Mouse (Mus musculus): ENCODE data around the gene Retreg1. TPM values are rescaled to one million over a fixed set of nuclear protein-coding genes. Genes with fewer than 3 reads are reported as not detected.
A peak's percentile ranks its signal among the peaks of the same experiment; 100 is the strongest.

The Retreg1 gene
- polyA plus RNA-seq, 1 experiment from 2014 or later, result 7.6 TPM

GRCm38 (mm10) chr15:26008621-26009020 lies 165.6 kb downstream of the Retreg1 start:
- 89% methylated on average over 3 of the region's 3 CpGs for WGBS
- Histone ChIP-seq H3K27me3 (no peaks in the 10 kb centered on the region), H3K4me2 (replicated peaks) (no peak overlapping the region), H3K9me3 (no peaks in the 10 kb centered on the region), H3K27ac (replicated peaks) (no peak overlapping the region), H3K36me3 (no peaks in the 10 kb centered on the region), H3K4me3 (no peak overlapping the region), H3K4me1 (no peaks in the 10 kb centered on the region), H3K9ac (replicated peaks) (no peak overlapping the region)
- no peak for ATAC-seq (replicated peaks)

- Histone ChIP-seq H3K9ac (replicated peaks) (no peak overlapping the region), H3K4me1 (no peaks in the 10 kb centered on the region), H3K9me3 (no peaks in the 10 kb centered on the region), H3K27me3 (no peaks in the 10 kb centered on the region), H3K27ac (replicated peaks) (no peak overlapping the region), H3K4me2 (replicated peaks) (no peak overlapping the region), H3K4me3 (no peak overlapping the region), H3K36me3 (no peaks in the 10 kb centered on the region)
- ATAC-seq (replicated peaks), result no peak
- WGBS, result 75% methylated on average over 4 of the region's 4 CpGs
Measured at GRCm38 (mm10) chr15:26012891-26013290, 169.9 kb downstream of the Retreg1 start.

DNA sequence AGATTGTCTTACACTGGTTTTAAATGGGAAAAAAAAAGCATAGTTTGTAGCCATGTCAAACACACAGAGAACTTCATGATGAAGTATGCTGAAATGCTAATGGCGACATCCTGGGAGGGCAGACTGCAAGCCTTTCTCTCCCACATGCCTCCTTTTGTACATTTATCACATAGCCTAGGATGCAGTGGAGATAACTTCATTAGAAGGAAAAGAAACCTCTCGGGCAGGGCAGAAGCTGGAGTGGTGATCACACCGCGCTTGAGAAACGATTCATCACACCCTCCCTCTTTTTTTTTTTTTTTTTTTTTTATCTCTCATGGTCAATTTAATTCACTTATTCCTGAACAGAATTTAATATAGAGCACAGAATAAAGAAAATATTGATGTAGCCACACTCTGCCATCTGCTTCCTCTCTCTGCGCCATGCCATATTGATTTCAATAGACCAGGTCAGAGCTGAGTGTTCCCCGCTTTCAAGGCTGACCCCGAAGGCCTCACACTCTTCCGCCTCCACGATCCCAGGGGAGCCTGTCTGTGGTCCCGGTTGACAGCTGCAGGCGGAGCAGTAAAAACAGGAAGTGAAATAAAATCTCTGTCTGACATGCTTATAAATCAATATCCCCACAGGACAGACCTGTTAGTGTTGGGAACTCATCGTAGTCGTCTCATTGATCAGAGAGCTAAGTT lies 173.1 kb downstream of the Retreg1 start:
- no peaks in the 10 kb centered on the region for H3K36me3 ChIP-seq
- no peak overlapping the region for H3K4me3 ChIP-seq
- whole genome bisulfite sequencing, result 73% methylated on average over 14 of the region's 14 CpGs
- H3K4me2 ChIP-seq (replicated peaks), result no peak overlapping the region
- H3K4me1 ChIP-seq, result no peaks in the 10 kb centered on the region
- no peaks in the 10 kb centered on the region for H3K27me3 ChIP-seq
- H3K9me3 ChIP-seq, result no peaks in the 10 kb centered on the region
- H3K9ac ChIP-seq (replicated peaks), result no peak overlapping the region
- H3K27ac ChIP-seq (replicated peaks), result no peak overlapping the region
- ATAC-seq (replicated peaks), result no peak

- H3K4me1 ChIP-seq, result 0 out of 2 replicates have a peak, but pooled peaks cover 8% of the 10 kb centered on the region
- 14% methylated on average over 8 of the region's 8 CpGs for WGBS
- no peaks in the 10 kb centered on the region for H3K27me3 ChIP-seq
Measured at GRCm38 (mm10) chr15:26021721-26022120, 178.7 kb downstream of the Retreg1 start.

DNA sequence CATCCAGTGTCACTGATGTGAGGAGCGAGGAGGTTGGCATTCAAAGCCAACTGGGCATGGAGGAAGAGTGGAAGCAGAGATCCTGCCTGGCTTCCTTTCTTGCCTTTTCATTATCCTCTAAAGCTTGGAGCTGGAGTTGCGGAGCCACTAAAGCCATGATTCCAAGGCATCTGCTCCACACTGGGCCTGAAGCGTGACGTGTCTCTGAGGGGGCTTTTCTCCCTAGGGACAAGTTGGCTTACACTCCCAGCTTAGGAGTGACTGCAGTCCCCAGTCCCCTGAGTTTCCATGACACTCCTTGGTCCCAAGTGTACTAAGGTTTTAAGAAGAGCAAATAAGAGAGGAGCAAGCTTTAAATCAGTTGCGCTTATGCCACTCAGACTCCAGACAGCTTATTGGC lies 179.7 kb downstream of the Retreg1 start:
- Histone ChIP-seq H3K27me3 (no peaks in the 10 kb centered on the region), H3K4me1 (0 out of 2 replicates have a peak, but pooled peaks cover 8% of the 10 kb centered on the region), H3K36me3 (no peaks in the 10 kb centered on the region), H3K27ac (replicated peaks) (no peak overlapping the region), H3K4me2 (replicated peaks) (no peak overlapping the region), H3K4me3 (no peak overlapping the region), H3K9ac (replicated peaks) (no peak overlapping the region), H3K9me3 (no peaks in the 10 kb centered on the region)
- 83% methylated on average over 5 of the region's 5 CpGs for WGBS
- ATAC-seq (replicated peaks), result no peak

More at GRCm38 (mm10) chr15:26021721-26022120, 178.7 kb downstream of the Retreg1 start:
- Histone ChIP-seq H3K36me3 (no peaks in the 10 kb centered on the region), H3K4me3 (no peak overlapping the region), H3K9me3 (no peaks in the 10 kb centered on the region), H3K27ac (replicated peaks) (no peak overlapping the region), H3K9ac (replicated peaks) (no peak overlapping the region), H3K4me2 (replicated peaks) (no peak overlapping the region)
- ATAC-seq (replicated peaks), result peak; percentile 92

Small RNA genes within 50 kb of the gene (microRNA-seq; reads per million reads assigned to microRNA genes)
- gene Mir7212, result not detected

Other genes with a start within 250 kb of the Retreg1 start
- 43.0 and 48.1 TPM in 2 replicates for gene Myo10, start 220.7 kb upstream of the Retreg1 start, polyA plus RNA-seq (2015; fragmentation: Nextera tagmentation; extraction: Ambion mirVana)
- 33.5 and 37.7 TPM in 2 replicates for gene Zfp622, start 141.2 kb downstream of the Retreg1 start, polyA plus RNA-seq (2015; fragmentation: Nextera tagmentation; extraction: Ambion mirVana)

Data from forebrain, embryonic 15.5 days (tissue).